Mouse (Mus musculus) mature B cell (primary cell): ENCODE measurements around the gene Stox2.

Source experiments
- in situ Hi-C: fragments of 300-500 bp; cut with MboI; formaldehyde crosslinking; loops from 2 replicates; pipeline ENCODE4 v1.14.3; 2019

Stox2 gene

DNA sequence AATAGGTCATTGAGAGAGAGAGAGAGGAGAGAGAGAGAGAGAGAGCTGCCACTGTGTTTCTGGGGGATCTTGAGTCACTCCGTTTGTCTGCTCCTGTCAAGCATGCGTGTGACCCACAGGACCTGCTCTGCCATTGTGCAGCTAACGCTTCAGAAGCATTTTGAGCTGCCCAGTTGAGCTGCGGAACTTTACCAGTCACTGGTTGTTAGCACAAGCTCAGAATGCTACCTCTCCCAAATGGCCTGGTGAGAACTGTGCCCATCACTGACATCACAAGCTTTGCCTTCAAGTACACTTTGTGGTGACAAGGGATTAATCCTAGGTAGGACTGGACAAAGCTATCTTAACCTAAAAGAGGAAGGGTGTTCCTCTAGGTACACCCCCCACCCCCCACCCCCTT, 263.9 kb downstream of the Stox2 start:
- in situ Hi-C loops = no loop called here

DNA sequence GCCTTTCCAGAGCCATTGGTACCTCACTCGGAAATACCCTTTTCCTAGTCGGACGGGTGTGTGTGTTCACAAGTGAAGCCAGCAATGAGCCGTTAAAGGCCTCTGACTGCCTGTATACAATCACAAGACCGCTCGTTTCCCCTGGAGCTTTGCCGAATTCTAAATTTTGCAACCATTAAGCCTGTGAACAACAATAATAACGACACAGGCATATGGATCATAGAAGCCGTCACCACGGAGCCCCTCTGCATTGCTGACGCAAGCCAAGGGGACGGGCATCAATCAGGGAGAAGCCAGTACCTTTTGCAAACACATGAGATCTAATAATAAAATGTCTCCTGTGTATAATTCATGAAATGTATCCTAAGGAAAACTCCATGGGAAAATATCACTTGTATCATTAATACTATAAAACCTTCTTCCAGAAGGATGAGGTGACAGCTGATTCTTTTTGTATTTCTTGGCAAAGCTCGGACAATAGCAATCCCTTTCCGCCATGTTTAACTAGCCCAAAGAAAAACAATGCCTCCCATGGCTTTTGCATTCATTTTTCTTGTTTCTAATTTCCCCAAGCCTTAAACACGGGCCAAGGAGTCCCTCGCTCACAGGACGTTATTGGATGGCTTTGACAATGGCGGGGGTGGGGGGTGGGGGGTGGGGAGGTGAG, 265.0 kb downstream of the Stox2 start:
- in situ Hi-C loops = no loop called here

DNA sequence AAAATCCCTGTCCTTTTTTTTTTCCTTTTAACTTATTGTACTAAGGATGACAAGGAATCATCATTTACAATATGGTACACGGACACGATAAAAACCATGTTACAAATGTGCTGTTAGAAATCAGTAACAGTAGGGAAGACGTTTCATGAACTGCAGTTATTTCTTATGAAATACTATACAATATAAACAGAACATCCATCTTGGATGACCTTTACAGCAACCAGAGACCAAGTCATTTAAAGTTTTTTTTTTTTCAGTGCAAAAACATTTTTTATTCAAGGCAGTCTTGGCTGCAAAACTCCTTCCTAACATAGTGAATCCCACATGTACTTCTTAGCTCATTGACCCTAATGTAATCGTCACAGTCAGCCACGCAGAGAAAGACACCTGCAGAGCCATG, 266.0 kb downstream of the Stox2 start:
- in situ Hi-C loops = no loop called here

DNA sequence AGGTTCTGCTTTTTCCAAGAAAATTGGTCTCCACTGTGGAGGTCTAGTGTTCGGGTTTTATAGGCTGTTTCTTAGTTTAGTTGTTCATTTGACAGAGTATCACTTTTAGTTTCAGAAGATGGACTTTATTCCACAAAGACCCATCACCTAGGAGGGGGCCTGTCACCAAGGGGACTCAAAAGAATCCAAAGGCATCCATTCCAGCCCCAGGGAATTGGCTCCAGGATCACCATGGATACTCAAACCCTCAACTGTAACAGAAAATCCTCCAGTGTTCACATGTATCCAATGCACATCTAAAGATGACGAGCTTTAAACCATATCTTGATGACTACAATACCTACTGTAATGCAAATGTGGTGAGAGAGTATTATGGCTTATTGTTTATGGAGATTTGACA, 267.4 kb downstream of the Stox2 start:
- in situ Hi-C loops = no loop called here

DNA sequence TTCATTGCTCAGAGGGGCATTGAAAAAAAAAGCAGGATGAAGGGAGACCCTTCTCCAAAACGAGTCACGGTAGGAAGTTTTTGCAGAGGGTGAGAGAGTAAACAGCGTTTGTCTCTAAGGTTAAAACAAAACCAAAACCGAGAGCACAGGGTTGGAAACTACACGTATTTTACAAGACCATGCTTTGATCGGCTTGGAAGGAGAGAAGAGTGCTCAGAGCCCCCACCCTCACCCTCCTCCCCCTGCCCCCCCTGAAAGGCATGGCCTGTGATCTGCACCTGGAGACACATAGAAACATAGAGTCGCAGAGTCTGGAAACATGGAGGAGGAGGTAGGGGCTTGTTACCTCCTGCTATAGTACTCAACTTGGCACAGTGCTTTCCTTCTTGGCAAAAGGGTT, 272.3 kb downstream of the Stox2 start:
- in situ Hi-C loops = no loop called here

GRCm38 (mm10) chr8:47172848-47173247, 273.3 kb downstream of the Stox2 start:
- in situ Hi-C loops = no loop called here

DNA sequence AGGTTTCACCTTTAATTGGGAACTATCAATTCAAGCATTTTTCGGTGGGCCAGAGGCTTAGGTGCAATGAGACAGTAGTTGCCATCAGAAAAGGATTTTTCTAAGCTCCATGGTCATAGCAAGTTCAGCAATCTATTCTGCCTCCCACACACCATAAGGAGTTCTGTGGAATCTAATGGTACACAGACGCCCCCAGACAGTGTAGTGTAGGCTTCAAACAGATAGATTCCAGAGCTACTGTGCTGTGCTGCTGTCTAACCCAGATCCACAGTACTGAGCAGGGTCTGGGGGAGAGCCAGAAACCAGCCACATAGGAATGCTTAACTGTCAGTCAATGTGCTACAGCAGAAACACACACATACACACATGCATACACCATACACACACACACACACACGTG, 285.5 kb downstream of the Stox2 start:
- in situ Hi-C loops = no loop called here

DNA sequence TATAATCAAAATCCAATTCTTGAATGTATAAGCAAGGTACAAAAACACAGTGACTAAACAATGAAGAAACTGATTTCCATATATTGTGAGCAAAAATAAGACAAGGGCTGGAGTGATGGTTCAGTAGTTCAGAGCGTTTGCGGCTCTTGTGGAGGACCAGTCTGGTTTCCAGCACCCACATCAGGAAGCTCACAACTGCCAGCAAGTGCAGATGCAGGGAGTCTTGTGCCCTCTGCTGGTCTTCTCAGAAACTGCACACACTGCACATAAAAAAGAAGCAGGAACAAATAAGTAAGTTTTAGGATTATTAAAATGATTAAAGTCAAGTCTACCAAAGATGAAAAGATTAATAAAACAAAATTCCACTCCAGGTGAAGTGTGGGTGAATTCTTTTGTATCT, 291.6 kb downstream of the Stox2 start:
- in situ Hi-C loops = no loop called here

DNA sequence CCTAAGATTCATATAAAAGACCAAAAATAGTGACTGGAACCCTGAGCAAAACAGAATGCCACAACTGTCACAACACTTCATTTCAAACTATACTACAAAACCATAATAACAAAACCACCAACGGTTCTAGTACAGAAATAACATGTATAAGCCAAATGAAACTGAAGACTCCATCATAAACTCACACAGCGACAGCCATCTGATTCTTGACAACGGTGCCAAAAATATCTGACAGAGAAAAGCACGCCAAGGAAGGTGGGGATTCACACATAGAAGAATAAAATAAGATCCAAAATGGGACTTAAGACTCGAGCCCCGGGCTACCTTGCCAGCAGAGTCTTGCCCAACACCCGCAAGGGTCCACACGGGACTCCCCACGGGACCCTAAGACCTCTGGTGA, 300.9 kb downstream of the Stox2 start:
- in situ Hi-C loops = no loop called here

GRCm38 (mm10) chr8:47136047-47136446, 310.1 kb downstream of the Stox2 start:
- in situ Hi-C loops = no loop called here

DNA sequence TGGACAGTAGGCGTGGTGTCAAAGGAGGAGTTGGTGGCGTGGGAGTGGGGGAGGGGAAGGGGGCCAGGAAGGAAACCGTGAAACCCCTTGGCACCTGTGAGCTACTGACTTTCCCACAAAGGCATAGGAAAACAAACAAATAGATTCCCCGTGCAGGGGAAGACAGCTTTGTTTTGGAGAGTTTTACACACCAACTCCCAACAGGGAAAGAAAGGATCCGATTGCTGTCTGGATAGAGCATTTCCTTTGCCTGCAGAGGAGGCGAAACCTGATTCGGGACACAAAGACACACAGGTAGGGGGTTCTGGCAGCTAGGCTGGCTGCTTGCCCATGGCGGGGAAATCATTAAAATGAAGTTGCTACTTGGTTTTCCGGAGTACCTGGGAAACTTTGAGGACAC, 310.6 kb downstream of the Stox2 start:
- in situ Hi-C loops = no loop called here

- in situ Hi-C loops = no loop called here
Observed at GRCm38 (mm10) chr8:47134736-47135135, 311.4 kb downstream of the Stox2 start.

- in situ Hi-C loops = no loop called here
Observed at GRCm38 (mm10) chr8:47133381-47133780, 312.8 kb downstream of the Stox2 start.
